Mouse (Mus musculus) thymus, postnatal 14 days (tissue): Measurements from ENCODE around the gene Iars2.
"Not testable (repeated sequence)": the region's sequence is repeated elsewhere in the genome, so short reads cannot be mapped to it uniquely, and the experiment has no call there.

Experiments
- DNase-seq: peaks from one replicate; pipeline ENCODE4 v3.0.0; 2021

Gene Iars2

DNA sequence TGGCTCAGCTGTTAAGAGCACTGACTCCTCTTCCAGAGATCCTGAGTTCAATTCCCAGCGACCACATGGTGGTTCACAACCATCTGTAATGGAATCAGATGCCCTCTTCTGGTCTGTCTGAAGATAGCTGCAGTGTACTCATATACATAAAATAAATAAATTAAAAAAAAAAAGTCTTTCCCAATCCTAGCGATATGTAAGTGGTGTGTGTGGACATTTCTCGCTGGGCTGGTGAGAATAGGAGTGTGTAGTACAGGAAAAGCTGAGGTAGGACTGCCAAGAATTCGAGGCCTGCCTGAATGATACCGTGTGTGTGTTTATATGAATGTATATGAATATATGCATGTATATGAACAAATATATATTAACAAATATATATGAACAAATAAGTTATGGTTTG, 2.2 kb upstream of the Iars2 start:
- DNase-seq = no peak

- no peak for DNase-seq
Observed at GRCm38 (mm10) chr1:185329851-185330250, 655 bp upstream of the Iars2 start.

DNA sequence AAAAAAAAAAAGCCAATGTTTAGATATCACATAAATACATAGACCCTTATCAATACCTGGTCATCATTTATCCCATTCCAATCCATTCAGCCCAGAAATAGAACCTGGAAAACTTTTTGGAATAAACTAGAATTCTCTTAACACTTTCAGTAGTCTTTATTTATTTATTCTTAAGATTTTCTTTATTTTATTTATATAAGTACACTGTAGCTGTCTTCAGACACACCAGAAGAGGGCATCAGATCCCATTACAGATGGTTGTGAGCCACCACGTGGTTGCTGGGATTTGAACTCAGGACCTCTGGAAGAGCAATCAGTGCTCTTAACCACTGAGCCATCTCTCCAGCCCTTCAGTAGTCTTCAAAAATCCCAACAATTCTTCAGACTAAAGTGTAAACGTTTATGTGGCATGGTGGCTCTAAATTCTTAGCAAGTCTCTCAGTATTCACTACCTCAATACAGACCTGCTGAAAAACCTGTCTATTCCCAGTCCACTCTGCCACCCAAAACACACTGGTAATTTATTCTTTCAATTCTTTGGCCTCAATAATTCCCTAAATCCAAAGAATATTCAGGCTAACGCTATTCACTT, 1.3 kb downstream of the Iars2 start:
- DNase-seq = not testable (repeated sequence)

GRCm38 (mm10) chr1:185315846-185316568, 13.2 kb downstream of the Iars2 start:
- DNase-seq = no peak

DNA sequence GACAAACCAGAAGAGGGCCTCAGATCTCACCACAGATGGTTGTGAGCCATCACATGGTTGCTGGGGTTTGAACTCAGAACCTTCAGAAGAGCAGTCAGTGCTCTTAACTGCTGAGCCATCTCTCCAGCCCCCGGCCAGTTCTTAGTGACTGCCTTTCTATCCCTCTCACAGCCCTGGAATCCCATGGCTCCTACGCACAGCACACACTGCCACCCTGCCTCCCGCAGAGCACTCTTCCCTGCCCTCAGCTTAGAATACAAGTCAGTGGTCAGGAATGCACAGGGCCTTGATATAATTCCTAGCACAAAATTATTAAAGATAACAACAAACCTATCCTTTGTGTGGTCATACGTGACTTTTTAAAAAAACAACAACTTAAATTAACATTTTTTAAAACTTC, 14.7 kb downstream of the Iars2 start:
- no peak for DNase-seq

DNA sequence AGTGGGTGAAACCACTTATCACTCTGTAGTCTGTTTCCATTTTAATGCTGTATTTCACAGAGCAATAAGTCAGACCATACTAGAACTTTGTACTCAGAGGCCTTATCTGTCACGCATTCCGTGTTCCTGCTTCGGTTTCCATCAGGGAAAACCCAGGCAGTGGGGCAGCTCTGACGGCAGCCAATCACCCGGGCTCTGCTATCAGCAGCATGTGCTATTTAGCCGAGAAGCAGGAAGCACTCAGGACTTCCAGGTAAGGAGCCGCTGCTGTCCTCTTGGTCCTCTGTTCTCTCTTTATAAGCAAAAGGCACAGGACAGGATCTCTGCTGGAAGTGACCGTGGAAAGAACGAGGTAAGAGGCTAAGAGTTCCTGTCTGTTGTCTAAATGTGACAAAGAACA, 17.2 kb downstream of the Iars2 start:
- DNase-seq = no peak

GRCm38 (mm10) chr1:185308908-185309307, 20.3 kb downstream of the Iars2 start:
- no peak for DNase-seq

- DNase-seq = no peak
Observed at GRCm38 (mm10) chr1:185308334-185308733, 20.9 kb downstream of the Iars2 start.

- no peak for DNase-seq
Observed at GRCm38 (mm10) chr1:185307645-185308044, 21.6 kb downstream of the Iars2 start.

DNA sequence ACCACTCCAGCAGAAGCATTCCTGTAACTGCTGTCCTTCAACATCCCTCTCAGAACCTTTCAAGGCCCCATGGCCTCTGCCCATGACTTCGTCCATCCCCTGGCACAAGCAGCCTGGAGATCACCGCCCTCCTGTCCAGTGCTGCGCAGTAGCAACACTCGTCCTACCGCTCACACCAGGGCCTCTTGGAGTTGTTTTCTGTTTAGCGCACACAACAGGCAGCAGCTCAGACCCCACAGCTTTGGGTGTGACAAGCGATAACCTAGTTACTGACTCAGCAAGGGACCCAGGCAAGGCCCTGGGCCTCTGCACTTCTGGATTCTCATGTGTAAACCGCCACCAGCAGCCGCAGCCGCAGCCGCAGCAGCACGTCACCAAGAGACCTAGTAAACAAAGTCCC, 22.4 kb downstream of the Iars2 start:
- no peak for DNase-seq

GRCm38 (mm10) chr1:185302816-185303215, 26.4 kb downstream of the Iars2 start:
- no peak for DNase-seq

GRCm38 (mm10) chr1:185298496-185298895, 30.7 kb downstream of the Iars2 start:
- no peak for DNase-seq

DNA sequence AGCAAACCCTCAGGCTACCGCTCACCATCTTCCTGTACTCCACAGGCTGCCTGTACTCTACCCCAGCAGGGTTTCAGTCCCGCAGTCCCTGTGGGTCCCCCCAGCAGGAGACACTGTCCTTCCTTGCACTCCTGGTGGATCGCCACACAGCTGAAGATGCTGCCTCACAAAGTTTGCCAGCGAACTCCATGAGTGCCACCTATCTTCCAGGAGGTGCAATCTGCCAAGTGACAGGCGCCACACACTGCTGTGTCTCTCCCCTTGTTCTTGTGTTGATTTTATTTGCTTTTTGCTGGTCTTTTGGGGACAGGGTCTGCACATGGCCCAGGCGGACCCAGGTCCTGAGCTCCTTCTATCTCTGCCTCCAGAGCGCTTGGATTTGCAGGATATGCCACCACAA, 32.3 kb downstream of the Iars2 start:
- no peak for DNase-seq

DNA sequence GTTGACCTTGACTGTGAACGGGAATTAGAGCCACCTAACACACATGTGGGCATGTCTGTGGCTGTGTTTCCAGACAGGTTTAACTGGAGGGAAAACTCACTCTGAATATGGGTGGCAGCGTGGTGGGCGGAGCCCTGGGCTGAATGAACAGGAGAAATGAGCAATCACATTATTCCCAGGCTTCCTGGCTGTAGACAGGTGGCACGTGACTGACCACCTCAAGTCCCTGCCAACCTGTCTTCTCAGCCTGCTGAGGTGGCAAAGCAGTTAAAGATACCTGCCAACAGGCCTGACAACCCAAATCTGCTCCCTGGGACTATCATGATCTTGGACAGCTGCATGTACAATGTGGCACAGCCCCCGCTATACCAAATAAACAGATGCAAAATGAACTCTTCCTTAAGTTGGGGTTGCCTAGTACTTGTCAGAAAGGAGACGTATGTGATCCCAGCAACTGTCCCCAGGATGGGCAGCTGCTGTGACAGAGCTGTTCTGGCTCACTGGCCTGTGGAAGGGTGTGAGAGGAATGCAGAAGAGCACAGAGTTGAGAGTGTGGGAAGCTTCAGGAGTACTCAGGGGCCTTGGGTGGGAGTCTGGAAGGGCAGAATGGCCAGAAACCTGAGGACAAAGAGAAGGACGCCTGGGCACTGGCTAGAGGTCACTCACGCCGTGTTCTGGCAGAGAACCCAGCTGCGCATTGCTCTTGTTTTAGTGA, 36.4 kb downstream of the Iars2 start:
- DNase-seq = no peak

DNA sequence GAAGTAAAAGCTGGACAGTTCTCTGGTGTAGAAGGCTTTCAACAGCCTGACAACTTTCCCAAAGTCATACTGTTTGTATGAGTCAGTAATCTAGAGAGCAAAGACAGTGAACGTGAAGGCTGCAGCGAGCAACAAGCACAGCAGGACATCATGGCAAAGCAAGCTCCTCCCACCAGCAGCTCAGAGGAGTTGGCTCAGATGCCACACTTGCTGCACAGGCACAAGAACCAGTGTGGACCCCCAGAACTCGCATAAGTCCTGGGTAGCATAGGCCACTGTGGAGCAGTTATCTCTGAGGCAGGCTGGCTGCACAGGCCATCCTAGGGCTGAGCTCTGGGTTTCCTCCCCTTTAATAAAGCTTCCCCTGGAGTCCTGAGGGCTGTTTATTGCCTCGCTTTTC, 37.9 kb downstream of the Iars2 start:
- no peak for DNase-seq

DNA sequence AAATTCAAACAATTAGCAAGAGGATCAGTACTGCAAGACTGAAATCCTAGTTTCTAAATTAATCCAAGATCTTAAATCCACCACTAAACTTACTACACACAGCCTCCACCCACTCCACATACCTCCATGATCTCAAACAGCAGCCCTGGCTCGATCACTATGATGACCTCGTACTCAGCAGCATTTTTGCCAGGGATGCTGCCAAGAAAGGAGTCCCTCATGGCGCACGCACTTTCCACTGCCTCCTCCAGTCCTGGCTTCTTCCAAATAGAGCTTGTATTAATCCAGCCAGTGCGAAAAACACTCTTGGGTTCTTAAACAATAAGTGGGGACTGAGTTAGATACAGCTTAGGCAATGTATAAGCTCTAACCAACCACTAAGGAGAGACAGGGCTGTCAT, 40.0 kb downstream of the Iars2 start:
- DNase-seq = no peak

DNA sequence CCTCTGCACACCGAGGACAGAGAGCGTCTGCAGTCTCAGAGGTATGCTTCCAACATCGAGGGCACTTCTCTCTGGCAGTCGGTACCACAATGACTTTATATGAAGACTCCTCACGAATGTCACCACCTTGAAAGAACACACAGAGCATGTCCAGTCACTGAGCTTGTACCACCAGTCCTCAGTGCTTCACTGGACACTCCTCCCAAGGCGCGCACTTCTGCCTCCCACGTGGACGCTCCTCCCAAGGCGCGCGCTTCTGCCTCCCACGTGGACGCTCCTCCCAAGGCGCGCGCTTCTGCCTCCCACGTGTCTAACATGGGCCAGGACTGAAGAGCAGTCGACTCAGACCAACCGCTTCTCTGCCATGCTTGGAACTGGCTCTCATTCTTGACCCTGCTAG, 42.1 kb downstream of the Iars2 start:
- DNase-seq = no peak

DNA sequence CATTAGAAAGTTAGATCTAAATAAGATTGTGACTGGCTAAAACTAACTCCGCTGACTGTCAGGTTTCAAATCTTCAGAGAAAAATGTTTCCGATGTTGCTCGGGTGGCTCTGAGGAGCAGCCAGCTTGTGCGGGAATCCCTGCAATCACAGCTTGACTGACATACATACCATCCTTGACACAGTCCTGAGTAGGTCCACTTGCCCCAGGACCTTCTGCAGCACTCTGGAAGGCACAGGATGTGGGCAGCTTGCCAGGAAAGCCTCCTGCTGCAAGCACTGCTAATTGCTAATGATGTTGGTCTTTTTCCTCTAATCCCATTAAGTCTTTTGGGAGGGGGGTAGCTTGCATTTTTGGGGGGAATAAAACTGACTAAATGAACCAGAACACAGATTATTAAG, 44.0 kb downstream of the Iars2 start:
- no peak for DNase-seq

DNA sequence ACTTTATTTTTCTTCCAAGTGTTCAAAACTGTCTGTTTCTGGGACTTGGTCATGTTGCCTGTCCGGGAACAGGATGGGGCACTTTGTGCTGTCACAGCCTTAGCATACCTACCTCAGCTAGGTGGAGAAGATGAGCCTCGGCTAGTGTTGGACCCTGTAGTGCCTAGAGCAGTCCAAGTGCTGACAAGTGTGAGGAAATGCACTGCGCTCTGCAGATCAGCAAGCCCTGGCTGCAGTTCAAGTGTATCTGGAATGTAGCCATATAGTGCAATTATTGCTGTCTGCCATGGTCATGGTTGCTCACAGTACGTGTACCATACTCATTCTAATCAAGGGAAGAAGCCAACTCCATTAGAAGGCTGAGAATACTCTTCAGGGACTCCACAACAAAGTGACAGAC, 44.5 kb downstream of the Iars2 start:
- no peak for DNase-seq

DNA sequence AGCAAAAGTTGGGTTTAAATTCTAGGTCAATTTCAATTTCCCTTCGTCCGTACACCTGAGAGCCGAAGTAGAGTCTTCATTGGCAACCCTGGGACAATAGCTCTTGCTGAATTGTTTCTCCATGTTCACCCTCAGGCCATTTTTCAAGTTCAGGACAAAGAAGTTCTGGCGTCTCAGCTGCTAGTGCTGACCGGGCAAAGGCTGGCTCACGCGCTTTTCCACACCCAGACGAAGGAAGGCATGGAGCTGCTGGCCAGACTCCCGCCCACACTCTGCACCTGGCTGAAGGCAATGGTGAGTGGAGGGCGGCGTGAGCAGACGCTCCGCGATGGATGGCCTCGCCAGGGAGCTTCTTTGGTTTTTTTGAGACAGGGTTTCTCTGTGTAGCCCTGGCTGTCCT, 45.9 kb downstream of the Iars2 start:
- DNase-seq = no peak

DNA sequence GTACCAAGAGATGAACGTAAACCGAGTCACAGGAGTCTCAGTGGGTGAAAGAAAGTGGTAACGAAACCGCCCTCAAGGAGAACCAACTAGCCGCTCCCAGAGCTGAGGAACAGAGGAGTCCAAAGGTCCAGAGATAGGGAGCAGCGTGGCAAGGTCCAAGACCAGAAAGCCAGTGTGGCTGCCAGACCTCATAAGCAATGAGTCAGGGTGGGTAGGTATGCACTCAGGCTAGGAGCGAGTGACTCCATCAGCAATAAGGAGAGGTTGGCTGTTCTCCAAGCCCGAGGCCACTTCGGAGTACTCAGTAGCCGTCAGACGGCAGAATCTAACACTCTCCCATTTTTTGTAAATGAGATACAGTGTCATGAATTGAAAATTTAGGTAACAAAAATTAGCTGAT, 46.4 kb downstream of the Iars2 start:
- DNase-seq = no peak

DNA sequence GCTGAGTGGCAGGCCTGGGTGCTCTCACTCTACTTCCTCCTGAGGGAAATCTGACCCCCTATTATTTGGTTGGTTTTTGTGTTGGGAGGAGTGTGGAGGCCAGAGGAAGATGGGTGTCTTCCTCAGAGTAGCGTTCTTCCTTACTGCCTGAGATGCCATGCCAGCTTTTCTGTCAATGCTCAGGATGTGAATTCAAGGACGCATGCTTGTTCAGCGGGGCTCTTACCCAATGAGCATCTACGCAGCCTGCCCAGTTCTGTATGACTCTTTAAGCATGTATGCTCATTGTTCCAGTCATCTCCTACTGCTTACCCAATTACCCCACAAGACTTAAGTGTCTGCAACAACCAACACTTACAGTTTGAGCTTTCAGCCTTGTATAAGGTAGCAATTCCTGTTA, 48.6 kb downstream of the Iars2 start:
- DNase-seq = no peak

DNA sequence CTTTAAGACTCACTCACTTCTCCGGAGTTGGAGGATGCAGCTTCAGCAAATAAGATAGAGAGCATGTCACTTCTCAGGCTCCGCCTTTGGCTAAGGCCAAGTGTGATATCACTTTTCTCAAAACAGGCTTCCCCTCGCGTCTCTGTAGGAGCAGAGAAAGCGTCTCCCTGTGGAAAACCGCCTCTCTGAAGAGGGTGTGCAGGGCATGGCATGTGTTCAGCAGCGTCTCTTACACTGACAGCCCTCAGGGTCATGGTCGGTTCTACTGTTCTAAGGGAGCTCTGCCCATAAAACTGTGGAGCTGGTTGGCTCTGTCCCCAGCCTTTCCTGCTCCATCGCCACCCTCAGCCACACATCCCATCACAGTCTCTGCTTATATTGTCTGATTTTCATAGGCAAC, 49.9 kb downstream of the Iars2 start:
- no peak for DNase-seq

- DNase-seq = no peak
Observed at GRCm38 (mm10) chr1:185277022-185277421, 52.2 kb downstream of the Iars2 start.
